Mouse (Mus musculus) adrenal gland, adult 8-10 months (tissue): Measurements from ENCODE around the gene Acoxl. TPM values are rescaled to one million over a fixed set of nuclear protein-coding genes. Genes with fewer than 3 reads are reported as not detected.

Experiments
- DNase-seq: peaks from one replicate; pipeline ENCODE4 v3.0.0; 2022
- total RNA-seq, 4 experiments: library from RNA; stranded (reverse); gene quantifications; 2 replicates each; pipeline ENCODE4 v1.2.4; 2022

The Acoxl gene
- total RNA-seq, 4 experiments from 2014 or later = 0.38 to 1.9 (median 0.97) TPM

GRCm38 (mm10) chr2:128145433-128145832 lies 306.8 kb downstream of the Acoxl start:
- no peak for DNase-seq

- DNase-seq = no peak
Observed at GRCm38 (mm10) chr2:128149596-128149995, 310.9 kb downstream of the Acoxl start.

- DNase-seq = no peak
Observed at GRCm38 (mm10) chr2:128152211-128152610, 313.5 kb downstream of the Acoxl start.

- DNase-seq = no peak
Observed at GRCm38 (mm10) chr2:128152845-128153550, 314.3 kb downstream of the Acoxl start.

GRCm38 (mm10) chr2:128153551-128153910 lies 314.9 kb downstream of the Acoxl start:
- DNase-seq = no peak

- DNase-seq = no peak
Observed at GRCm38 (mm10) chr2:128155412-128156066, 316.9 kb downstream of the Acoxl start.

- no peak for DNase-seq
Observed at GRCm38 (mm10) chr2:128156067-128156462, 317.4 kb downstream of the Acoxl start.

- DNase-seq = no peak
Observed at GRCm38 (mm10) chr2:128156557-128157412, 318.1 kb downstream of the Acoxl start.

GRCm38 (mm10) chr2:128158734-128159410 lies 320.2 kb downstream of the Acoxl start:
- DNase-seq = no peak

- DNase-seq = no peak
Observed at GRCm38 (mm10) chr2:128159619-128160125, 321.0 kb downstream of the Acoxl start.

GRCm38 (mm10) chr2:128163177-128163576 lies 324.5 kb downstream of the Acoxl start:
- no peak for DNase-seq

- no peak for DNase-seq
Observed at GRCm38 (mm10) chr2:128166623-128167423, 328.1 kb downstream of the Acoxl start.

GRCm38 (mm10) chr2:128167930-128168329 lies 329.3 kb downstream of the Acoxl start:
- DNase-seq = no peak

GRCm38 (mm10) chr2:128169486-128169885 lies 330.8 kb downstream of the Acoxl start:
- no peak for DNase-seq

- DNase-seq = no peak
Observed at GRCm38 (mm10) chr2:128169972-128170371, 331.3 kb downstream of the Acoxl start.

GRCm38 (mm10) chr2:128170614-128171013 lies 331.9 kb downstream of the Acoxl start:
- no peak for DNase-seq

- peak; percentile 54 for DNase-seq
Observed at GRCm38 (mm10) chr2:128172266-128172665, 333.6 kb downstream of the Acoxl start.
